Mouse (Mus musculus) left cerebral cortex, adult 2 months (tissue): ENCODE measurements around the gene C3ar1. TPM values are rescaled to one million over a fixed set of nuclear protein-coding genes. Genes with fewer than 3 reads are reported as not detected.

Experiments used
- DNase-seq, 2 experiments: peaks; one replicate each; pipeline ENCODE4 v3.0.0; 2021 to 2022; ENCODE audit warnings: low spot score in 2 of 2, mixed read lengths in 1 of 2; ENCODE audit errors: extremely low spot score in 1 of 2
- H3K27ac ChIP-seq: fragments of 200-600 bp; 2 replicates; pipeline ENCODE4 v1.8.1; 2022
- H3K4me3 ChIP-seq: fragments of 200-600 bp; 2 replicates; pipeline ENCODE4 v1.8.1; 2022
- CTCF ChIP-seq: fragments of 200-600 bp; IDR thresholded peaks from 2 replicates; pipeline ENCODE4 v1.8.1; 2022; ENCODE audit warnings: antibody characterized with exemption, mild to moderate bottlenecking, moderate library complexity
- intact Hi-C: fragments of 180-260 bp; cut with DNase I; formaldehyde crosslinking; loops from one replicate; pipeline ENCODE4 v1.15.1; 2025
- long read RNA-seq, 2 experiments: library from polyadenylated mRNA; stranded (forward); transcript quantifications; one replicate each; pipeline ENCODE4 v2.0.0; 2021; ENCODE audit warnings: borderline mapping rate in 2 of 2
- total RNA-seq, 2 experiments: library from RNA; stranded (reverse); gene quantifications; 2 replicates each; pipeline ENCODE4 v1.2.3; 2021

Gene C3ar1
- under 1 TPM; 0.47 to 0.75 TPM for total RNA-seq
- long read RNA-seq, experiment 1, full-length matches to known transcripts: 2 of 2 reads
- long read RNA-seq, experiment 1, partial matches to known transcripts: 0 of 2 reads
- long read RNA-seq, experiment 1, other reads (novel, unspliced or antisense): 0 of 2 reads
- long read RNA-seq, experiment 2, full-length matches to known transcripts: 2 of 2 reads
- long read RNA-seq, experiment 2, partial matches to known transcripts: 0 of 2 reads
- long read RNA-seq, experiment 2, other reads (novel, unspliced or antisense): 0 of 2 reads

DNA sequence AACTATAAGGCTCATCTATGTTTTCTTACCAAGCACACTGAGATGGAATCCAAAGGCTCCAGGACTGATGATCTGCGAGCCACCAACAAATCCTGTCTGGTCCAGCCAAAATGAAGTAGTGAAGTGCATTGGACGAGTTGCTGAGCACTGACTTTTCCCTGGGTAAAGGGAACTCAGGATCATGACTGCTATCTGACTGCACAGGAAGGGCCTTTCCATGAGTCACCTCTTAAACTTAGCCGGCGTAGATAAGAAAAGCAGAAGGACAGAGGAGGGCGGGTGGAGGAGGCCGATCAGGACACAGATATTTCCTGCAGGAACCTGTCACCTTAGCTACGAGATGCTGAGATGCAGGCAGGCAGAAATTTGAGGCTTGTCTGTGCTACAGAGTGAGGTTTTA lies at the start of gene C3ar1:
Gene C3ar1, minus strand, starts transcription at position 207 of the 400 bp plus-strand sequence.
- DNase-seq: no peak
- TF ChIP-seq CTCF: no peak
- intact Hi-C loops: no loop called here
- Histone ChIP-seq H3K27ac (no peak within 1 kb of the TSS), H3K4me3 (no peak within 1 kb of the TSS)

DNA sequence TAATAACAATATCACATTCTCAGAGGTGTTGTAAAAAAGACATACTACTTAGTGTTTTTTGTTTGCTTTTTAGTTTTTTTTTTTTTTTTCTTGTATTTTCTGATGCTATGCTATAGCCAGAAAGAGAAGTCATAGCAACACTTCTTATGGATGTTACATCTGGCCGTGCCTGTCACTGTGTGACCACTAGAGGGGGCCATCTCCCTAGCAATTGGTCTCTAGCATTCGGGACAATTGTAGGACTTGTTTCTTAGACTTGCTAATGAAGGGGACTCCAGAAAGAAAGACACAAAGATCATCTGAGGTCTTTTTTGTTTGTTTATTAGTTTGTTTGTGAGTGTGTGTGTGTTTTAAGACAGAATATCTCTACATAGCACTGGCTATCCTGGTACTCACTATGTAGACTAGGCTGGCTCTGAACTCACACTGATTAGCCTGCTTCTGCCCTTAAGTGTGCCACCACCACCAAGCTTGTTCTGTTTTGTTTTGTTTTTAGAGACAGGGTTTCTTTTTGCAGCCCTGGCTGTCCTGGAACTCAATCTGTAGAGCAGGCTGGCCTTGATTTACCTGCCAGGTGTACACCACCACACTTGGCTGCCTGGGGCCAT lies 36.6 kb upstream of the C3ar1 start:
- DNase-seq: peak; percentile 56 to 71
- peak; percentile 87 for TF ChIP-seq CTCF
- intact Hi-C loops: loop anchor here (1.0 to 10.0 kb wide), 4 partner anchors 295 to 1482 kb away; no protein-coding TSS in a partner anchor
- no peak overlapping the region for H3K4me3 ChIP-seq
- H3K27ac ChIP-seq: no peak overlapping the region

DNA sequence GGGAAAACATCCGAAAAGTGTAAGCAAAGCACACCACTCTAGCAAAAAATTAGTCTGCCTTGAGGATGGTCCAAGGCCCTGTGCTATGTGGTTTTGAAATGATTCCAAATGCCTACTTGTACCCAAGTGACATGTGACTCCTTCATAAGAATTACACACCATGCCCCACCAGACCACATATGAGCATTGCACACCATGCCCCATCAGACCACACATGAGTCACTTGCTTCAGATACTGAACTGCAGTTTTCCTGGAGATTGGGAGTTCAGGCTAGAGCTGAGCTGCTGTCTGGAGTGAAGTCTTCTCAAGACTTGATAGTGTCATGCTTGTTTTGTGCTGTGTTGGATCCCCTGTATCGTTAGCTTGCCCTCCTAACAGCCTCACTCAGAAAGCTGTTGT lies 33.6 kb upstream of the C3ar1 start:
- Histone ChIP-seq H3K4me3 (no peak overlapping the region), H3K27ac (no peak overlapping the region)
- DNase-seq: no peak
- no peak for TF ChIP-seq CTCF
- intact Hi-C loops: loop anchor here (10.0 kb wide), 1 partner anchor 1515 kb away; no protein-coding TSS in a partner anchor

DNA sequence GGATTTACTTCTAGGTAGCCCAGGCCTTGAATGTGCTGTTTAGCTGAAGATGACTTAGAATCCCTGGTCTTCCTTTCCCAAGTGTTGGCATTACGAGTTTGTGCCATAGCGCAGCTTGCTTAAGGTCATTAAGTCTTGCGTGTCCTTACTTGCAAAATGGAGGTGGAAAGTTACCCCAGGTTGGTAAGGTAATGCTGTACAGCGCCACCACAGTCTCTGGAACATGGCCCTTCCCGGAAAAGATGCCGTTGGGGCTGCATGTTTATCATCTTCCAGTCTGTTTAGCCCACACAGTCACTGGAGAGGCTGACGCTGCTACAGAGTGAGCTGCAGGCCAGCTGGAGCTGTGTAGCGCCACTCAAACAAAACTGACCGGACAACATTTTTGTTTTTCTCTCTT lies 27.6 kb upstream of the C3ar1 start:
- DNase-seq: no peak
- Histone ChIP-seq H3K27ac (no peak overlapping the region), H3K4me3 (no peak overlapping the region)
- TF ChIP-seq CTCF: no peak
- intact Hi-C loops: loop anchor here (5.0 to 10.0 kb wide), 3 partner anchors 151 to 1521 kb away; no protein-coding TSS in a partner anchor

DNA sequence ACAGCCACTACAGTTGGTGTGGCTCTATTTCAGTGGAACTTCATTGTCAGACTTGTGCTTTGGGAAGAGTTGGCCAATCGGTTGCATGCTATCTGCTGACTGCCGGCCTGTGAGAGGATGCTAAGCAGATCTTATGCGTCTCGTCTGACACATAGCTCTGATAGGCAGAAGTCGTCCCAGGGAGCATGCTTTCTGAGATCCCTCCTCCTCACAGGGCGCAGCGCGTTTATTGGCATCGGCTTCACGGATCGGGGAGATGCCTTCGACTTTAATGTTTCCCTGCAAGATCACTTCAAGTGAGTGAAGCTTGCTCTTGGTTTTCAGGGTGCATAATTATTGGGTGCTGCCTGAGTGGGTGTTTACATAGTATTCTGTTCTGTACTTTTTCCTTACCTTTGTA lies 25.3 kb upstream of the C3ar1 start:
- DNase-seq: no peak
- intact Hi-C loops: loop anchor here (5.0 to 10.0 kb wide), 3 partner anchors 149 to 1524 kb away; no protein-coding TSS in a partner anchor
- TF ChIP-seq CTCF: no peak
- Histone ChIP-seq H3K27ac (no peak overlapping the region), H3K4me3 (no peak overlapping the region)

DNA sequence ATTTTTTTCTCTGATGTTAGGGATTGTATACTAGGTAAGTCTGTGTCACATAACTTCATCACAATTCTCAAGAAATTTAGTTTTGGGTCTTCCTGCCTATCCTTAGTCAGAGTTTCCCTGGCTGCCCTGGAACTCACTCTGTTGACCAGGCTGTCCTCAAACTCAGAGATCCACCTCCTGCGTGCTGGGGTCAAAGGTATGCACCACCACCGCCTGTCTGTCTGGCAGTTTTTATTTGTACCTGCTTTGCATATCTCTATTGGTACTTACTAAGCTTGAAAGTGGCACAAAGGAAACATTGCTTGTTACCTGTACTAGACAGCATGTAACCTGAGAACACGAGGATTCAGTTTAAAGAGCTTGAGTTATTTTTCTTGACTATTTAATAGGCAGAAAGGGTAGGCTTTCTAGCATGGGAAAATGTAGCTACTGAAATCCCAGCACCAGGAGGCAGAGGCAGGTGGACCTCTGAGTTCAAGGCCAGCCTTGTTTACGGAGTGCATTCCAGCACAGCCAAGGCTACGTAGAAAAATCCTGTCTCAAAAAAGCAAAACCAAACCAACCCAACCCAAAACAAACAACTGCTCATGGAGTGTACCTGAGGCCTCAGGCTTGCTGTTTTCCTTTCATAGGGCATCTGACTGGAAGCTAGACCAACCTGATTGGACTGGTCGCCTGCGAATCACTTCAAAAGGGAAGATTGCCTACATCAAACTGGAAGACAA lies 24.0 kb upstream of the C3ar1 start:
- intact Hi-C loops: loop anchor here (5.0 to 10.0 kb wide), 3 partner anchors 148 to 1525 kb away; no protein-coding TSS in a partner anchor
- Histone ChIP-seq H3K27ac (no peak overlapping the region), H3K4me3 (no peak overlapping the region)
- no peak for DNase-seq
- TF ChIP-seq CTCF: no peak

DNA sequence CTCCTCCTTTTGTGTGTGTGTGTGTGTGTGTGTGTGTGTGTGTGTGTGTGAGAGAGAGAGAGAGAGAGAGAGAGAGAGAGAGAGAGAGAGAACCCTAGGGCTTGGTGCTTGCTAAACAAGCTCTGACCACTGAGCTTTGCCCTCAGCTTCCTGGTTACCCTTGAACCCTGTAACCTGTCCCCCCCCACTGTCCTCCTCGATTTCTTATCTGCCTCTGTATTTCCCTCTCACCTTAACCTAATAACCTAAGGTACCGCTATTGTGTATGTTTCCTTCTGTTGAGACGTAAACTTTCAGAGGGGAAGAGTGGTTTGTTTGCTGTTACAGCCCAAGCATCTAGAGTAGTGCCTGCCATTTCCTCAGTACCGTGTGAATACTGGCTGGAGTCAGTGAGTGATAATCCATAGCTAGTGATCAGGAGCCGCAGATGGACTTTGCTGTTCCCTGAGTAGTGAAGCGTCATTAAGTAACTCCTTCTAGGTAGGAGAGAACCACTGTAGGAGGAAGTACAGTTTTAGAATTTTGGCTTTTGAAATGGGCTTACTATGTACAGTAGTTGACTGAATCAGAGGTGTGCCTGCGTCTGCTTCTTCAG lies 23.3 kb upstream of the C3ar1 start:
- no peak for TF ChIP-seq CTCF
- DNase-seq: no peak
- intact Hi-C loops: no loop called here
- Histone ChIP-seq H3K4me3 (no peak overlapping the region), H3K27ac (no peak overlapping the region)

DNA sequence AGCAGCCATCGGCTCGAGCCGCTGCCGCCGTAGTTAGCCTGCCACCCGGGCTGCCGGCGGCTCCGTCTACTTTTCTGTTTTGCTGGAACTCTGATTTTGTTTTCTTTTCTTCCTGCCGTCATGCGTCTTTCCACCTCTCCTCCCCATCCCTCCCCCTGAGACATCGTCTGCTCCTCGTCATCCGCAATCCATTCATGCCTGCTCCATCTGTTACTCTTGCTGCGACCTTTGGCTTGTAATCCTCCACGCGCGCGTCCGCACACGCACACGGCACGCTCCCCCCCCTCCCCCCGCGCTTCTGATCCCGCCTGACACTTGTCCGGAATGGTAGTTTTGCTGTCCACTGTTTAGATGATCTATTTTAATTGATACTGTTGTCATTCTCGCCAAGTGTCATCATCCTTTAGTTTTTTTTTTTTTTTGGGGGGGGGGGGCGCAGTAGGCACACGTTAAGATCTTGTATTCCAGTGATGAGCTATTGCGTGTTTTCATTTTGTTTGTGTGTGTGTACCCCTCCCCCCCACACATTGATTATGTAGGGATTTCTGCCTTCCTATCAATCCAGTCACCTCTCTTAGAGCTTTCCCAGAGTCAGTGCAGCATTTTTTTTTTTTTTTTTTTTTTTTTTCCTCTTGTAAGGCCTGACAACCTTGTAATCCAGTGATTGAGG lies 18.9 kb upstream of the C3ar1 start:
- peak overlapping the region; percentile 90 for H3K4me3 ChIP-seq
- intact Hi-C loops: loop anchor here (2.0 to 5.0 kb wide), 3 partner anchors 64 to 208 kb away; no protein-coding TSS in a partner anchor
- TF ChIP-seq CTCF: no peak
- H3K27ac ChIP-seq: peak overlapping the region; percentile 98
- DNase-seq: no peak

DNA sequence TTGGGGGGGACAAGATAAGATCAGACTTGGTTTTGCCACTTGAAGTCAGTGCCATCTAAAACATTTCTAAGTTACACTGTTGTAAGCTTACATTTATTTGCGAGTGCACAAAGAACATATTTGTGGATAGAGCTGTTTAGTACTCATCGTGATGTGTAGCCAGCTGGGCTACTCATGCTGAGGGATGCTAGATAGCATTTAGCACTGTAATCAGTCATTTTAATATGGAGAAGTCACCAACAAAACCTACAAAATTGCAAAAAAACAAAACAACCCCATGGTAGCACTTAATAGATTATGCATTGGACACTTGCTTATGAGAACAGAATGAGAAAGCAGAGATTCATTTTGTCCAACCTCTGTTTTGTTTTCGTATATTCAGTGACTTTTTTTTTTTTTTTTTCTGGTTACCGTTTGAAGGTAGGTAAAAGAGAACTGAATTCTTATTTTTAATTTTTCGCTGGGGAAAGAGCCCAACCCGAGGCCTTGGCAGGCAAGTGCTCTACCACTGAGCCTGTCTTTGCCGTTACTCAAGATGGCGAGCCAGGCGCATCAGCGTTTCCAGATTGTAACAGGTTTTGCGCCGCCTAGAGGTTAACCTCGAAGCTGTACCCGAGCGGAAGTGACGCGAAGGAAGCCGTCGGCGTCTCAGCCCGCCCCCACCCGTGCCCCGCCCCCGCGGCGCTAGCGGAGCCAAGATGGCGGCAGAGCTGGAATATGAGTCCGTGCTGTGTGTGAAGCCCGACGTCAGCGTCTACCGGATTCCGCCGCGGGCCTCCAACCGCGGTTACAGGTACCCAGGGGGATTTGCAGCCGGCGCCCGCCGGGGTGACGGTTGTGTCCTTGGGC lies 18.1 kb upstream of the C3ar1 start, which contains the start of gene Necap1:
Gene Necap1, plus strand, starts transcription at position 604 of the 849 bp plus-strand sequence.
- H3K4me3 ChIP-seq: peak within 1 kb of the TSS; percentile 90
- intact Hi-C loops: loop anchor here (2.0 to 5.0 kb wide), 3 partner anchors 63 to 207 kb away; no protein-coding TSS in a partner anchor
- DNase-seq: peak; percentile 98
- TF ChIP-seq CTCF: peak; percentile 89
- H3K27ac ChIP-seq: peak within 1 kb of the TSS; percentile 98

DNA sequence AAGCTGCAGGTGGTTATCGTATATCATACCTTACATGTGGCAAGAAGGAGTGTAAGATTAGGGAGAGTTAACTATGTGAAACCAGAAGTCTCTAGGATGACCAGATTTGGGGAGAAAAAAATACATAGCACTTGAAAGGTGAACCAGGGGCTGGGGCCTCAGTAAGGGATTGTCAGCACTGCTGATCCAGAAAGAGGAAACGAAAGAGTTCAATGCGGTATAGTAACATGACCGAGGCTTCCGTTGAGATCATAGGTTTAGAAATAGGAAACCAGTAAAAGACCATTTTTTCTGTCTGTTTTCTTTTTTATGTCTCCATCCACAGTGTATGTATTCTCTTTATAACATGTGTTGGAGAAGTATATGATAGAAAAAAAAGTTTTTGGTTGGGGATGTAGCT lies 16.8 kb upstream of the C3ar1 start:
- Histone ChIP-seq H3K27ac (no peak overlapping the region), H3K4me3 (no peak overlapping the region)
- no peak for TF ChIP-seq CTCF
- intact Hi-C loops: loop anchor here (5.0 kb wide), 1 partner anchor 205 kb away; no protein-coding TSS in a partner anchor
- no peak for DNase-seq
